Mouse (Mus musculus) spleen, adult 18-20 months (tissue): ENCODE measurements at regions not wholly inside any gene's neighbourhood (a gene's known extent, or its start where the extent isn't known, plus 50 kb on each side); places are given as distances from the start of the nearest gene placed in this dataset.

Experiments
- DNase-seq, 2 experiments: peaks; one replicate each; pipeline ENCODE4 v3.0.0; 2022; ENCODE audit warnings: mixed read lengths in 2 of 2

DNA sequence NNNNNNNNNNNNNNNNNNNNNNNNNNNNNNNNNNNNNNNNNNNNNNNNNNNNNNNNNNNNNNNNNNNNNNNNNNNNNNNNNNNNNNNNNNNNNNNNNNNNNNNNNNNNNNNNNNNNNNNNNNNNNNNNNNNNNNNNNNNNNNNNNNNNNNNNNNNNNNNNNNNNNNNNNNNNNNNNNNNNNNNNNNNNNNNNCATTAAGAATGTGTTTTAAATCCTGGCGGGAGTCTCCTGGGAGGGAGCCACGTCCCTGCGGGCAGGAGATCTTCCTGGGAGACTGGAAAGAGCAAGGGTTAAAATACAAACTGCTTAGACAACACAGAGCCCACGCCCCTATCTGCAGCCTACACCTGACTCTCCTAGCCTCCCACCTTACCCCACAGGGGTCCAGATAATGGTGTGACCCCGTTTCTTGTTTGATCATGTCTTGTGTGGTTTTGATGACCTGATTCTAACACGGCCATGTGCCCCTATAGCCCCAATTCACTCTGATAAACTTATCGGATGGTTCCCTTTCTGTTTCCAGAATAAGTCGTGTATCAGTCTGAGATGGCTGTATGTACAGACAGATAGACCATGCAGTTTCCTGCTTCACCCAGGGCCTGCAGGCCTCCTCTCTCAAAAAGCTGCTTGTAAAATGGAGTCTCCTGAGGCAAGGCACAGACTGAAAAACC is 160.8 kb downstream of the Rpl14 start:
- no peak for DNase-seq

DNA sequence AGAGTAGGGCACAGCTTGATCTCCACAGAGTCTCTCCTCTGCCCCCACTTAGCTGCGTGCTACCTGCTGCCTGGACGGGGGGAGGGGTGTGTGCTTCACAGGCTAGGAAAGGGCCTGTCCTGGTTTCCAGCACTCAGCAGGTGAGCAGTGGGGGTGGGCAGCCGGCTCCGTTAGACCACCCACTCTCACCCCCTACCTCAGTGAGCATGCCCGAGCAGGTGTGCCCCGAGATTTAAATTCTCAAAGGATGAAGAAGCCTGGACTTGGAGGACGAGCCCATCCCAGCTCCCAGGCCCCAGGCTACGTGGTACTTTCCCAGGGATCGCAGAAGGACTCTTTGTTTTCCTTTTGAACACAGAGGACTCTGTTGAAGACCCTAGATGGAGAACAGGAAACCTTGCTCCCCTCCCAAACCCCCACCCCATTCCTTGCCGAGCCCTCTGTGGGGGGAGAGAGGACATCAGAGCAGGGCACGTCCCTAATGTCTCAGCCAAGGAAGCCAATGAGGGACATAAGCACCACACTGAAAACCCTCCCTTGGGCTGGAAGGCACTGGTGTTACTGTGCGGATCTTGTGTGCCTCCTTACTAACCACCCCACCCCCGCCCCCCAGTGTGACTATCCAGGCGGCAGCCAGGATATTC is 161.5 kb downstream of the Rpl14 start:
- no peak for DNase-seq

DNA sequence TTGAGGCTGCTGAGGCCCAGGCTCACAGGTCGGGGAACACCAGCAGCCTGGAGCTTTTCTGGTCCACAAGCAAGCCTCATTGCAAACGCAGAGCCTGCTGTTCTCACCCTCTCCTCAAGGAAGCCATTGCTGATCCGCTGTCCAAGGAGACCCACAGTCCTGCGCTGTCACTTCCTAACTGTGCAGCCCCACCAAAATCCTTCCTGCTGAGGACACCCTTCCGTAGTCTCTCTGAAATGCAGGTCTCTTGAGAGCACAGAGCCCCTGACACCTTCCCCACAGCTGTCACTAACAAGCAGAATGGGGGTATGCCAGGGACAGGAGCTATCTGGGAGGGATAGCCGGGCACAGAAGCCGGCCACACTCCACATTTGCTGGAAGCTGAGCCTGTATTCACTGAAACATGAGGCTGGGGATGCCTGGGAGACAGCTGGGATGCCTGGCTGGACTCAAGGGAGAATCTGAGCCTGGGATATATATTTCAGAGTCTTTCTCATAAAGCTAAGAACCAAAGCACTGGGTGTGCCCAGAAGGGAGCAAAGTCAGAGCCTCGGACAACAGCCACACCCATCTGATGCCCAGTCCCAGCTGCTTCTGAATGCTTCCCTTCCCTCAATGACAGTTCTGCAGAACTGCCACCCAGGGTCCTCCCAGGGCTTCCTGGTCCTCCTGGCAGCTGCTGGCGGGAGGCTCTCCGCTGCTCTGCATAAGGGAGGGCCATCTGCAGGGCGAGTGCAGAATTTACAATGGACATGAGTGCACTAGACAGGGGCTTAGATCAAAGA is 162.6 kb downstream of the Rpl14 start:
- DNase-seq, result no peak

DNA sequence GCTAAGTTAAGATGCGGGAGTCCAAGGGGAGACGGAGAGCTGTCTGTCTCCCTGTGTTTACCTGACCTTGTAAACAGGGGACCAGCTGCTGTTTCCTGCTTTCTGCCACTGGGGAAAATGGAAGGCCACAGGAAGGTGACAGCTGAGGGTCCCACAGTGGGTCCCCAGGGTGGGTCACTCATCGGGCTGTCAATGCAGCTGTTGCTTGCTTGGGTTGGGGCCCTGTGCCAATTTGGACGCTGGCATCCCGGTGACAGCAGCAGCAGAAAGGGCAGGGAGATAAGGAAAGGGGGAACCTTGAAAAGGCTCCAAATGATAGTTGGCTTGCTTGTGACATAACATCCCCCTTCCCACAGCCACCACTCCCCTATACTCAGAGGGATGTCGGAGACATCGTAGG is 164.0 kb downstream of the Rpl14 start:
- DNase-seq, result no peak

DNA sequence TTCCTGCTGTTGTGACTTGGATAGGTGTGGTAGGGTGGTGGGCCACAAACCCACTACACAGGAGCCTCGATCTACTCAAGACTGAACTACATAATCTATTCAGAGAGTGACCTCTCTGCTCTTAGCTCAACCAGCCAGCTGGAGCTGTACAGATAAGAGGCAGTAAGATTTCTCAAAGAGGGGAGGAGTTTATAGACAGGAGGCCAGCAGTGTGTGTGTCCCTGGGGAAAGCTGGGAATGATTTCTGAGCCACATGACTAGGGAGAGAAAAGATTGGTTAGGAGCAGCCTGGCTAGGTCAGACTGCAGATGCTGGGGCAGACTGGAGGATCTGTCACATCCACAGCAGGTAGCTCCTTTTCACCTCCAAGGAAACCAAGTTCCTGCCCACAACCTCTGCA is 166.7 kb downstream of the Rpl14 start:
- DNase-seq, result no peak

DNA sequence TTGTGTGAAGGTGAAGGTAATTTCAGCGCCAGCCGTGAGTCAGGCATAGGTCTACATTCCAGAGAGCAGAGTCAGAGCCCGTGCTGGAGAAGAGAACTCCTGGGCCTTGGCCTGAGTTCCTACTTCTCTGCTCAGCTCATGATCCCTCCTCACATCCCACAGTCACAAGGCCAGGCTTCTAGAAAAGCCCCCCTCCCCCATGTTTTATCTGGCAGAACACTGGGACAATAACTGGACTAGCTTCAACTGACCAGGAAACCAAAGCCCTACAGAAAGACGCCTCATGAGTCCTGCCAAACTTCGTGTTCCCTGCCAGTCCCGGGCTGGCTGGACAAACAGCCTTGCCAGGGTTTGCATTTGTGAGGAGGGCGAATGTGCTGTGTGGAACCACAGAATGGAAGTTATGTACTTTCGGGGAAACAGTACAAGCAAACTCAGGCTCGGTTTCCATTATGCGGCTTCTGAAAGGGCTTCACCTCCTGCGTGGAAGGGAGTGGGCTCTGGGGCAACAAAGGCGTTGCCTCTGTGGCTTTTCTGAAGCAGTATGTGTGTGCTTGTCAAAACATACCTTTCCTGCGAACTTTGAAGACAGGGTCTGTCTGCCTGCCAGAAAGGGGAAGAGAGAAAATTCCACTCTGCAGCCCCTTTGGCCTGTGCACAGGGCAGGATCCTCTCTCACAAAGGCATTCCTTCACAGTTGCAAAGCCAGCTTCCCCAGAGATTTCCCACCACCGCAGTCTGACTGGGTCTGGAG is 168.1 kb downstream of the Rpl14 start:
- DNase-seq, result no peak

DNA sequence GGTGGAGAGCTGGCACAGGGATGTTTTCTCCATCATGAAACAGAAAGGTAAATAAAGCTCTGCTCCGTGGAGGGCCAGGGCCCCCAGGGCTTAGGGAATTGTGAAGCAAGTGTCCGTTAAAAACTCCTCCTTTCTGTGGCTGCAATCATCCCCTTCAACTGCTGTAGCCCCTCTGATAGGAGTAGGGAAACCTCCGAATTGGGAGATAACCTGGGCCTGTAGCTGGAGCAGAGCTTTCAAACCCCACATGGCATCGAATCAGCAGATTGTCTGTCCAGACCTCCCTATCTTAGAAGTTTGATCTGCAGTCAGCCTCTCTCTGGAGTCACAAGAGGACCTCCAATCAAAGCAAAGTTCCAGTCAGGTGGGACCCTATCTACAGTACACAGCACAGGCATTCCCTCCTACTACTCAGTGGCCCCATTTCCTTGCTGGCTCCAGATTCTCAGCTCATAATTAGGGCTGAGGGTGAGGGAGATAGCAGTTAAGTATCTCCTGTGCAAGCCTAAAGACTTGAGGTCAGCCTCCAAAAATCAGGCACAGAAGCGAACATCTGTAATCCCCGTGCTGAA is 168.8 kb downstream of the Rpl14 start:
- DNase-seq, result no peak

DNA sequence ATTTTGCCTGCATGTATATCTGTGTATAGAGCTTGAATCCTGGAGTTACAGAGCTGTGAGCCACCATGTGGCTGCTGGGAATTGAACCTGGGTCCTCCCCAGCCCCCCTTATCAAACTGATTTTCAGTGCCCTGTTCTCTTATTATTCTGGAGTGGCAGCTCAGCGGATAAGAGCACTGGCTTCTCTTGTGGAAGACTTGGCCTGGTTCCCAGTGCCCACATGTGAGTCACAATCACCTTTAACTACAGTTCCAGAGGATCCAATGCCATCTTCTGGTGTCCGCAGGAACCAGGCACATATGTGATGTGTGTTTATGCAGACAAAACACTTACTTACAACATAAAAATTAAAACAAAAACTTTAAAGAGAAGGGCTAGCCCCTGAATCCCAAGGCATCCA is 170.3 kb downstream of the Rpl14 start:
- DNase-seq, result no peak

DNA sequence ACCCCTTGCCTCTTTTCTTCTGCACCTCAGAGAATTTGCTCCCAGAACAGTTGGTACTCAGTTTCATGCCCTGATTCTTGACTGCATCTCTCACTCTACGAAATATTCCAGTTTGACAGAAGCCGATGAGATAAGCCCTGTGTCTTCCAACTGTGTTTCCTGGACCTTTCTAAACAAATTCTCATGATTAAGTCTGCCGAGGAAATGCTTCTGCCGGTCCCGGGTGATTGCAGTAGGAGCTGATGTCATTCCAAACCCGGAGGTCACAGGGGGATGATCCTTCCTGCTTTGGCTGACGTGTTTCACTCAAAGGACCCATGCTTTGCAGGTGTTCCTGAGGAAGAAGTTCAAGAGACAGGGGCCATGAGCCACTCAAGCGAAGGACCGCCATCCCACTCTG is 172.2 kb downstream of the Rpl14 start:
- DNase-seq, result no peak

DNA sequence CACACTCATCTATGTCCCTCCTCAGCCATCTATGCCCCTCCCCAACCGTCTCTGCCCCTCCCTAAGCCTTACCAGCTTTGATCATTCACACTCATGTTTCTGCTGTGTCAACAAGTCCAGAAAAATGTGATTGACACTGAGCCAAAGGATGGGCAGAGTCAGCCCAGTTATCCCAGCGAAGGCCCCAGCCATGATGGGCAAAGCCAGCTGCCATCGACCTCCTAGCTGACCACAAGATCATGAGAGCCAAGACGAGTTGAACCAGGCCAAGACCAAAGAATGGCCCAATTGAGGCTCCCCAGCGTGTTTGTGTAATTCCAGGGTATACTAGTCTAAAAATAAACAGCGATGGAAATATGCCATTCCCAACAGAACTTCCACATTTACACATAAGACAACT is 174.4 kb downstream of the Rpl14 start:
- DNase-seq, result no peak

DNA sequence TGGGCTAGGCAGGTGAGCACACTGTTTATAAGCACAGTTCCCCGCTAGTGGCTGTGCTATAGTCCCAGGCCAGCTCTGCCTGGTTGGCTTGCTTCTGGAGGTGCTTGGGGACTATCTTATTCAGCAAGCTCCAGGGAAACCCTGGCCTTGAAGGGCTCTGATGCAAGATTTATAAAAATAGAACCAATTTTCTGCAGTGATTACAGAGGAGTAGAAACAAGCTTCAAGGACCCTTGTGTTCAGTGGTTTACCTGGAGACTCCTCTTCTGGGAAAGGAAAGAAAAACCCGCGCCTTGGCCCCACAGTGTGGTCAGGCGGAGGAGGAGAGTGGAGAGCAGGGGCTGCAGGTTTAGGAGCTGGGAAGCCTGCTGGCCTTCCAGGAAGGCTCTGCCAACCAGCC is 178.2 kb upstream of the Ctnnb1 start:
- no peak for DNase-seq

DNA sequence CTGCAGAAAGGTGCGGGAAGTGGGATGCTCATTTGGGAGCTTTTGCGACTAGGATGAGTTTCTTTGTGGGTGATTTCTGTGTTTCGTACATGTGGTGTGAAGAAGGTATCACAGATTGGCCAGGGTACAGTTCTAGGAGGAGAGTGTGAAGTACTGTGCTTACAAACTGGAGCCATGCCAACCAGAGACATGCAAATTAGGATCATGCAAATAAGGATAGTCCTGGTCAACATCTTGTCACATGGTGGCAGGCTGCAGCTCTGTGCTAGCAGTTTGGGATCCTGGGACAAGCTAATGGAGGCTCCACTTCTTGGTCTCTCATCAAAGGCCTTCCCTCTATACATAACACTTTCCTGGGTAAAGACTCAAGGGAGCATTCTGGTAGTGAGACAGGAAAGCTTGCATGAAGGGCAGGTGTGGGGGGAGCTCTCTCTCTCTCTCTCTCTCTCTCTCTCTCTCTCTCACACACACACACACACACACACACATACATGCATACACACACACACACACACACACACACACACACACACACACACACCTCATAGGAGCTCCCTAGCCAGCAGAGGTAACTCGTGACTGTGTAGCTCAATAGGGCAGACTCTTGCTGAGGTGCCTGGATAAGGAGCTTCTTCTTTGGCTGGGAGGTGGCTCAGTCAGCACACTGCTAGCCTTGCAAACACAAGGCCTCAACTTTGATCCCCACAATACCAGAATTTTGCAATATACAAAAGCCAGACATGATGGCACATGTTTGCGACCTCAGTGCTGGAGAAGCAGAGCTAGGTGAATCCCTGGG is 177.1 kb upstream of the Ctnnb1 start:
- DNase-seq, result no peak

DNA sequence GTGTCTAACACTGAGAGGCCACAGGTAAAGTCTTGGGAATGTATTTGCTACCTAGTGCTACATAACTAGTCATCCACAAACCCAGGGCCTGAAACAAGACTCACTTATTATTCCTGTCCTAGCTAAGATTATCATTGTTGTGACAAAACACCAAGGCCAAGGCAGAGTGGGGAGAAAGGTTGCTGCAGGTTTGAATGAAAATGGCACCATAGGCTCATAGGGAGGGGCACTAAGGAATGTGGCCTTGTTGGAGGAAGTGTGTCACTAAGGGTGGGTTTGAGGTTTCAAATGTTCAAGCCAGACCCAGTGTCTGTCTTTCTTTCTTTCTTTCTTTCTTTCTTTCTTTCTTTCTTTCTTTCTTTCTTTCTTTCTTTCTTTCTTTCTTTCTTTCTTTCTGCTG is 174.9 kb upstream of the Ctnnb1 start:
- no peak for DNase-seq

DNA sequence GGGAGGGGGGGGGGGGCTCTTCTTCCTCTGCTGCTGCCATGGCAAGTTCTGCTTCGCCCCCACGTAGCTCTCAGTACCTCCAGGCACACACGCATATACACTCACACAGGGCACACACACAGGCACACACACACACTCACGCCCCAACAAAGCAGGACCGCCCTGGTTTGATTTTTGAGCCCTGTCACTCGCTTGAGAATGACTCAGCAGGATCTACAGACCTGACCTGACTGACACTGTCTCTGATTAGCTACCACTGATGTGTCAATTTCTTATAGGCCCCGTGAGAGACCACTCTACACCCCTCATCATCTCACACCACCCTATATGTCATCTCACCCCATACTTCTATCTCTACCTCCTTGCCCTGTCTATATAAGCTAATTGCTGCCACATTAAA is 173.5 kb upstream of the Ctnnb1 start:
- no peak for DNase-seq

DNA sequence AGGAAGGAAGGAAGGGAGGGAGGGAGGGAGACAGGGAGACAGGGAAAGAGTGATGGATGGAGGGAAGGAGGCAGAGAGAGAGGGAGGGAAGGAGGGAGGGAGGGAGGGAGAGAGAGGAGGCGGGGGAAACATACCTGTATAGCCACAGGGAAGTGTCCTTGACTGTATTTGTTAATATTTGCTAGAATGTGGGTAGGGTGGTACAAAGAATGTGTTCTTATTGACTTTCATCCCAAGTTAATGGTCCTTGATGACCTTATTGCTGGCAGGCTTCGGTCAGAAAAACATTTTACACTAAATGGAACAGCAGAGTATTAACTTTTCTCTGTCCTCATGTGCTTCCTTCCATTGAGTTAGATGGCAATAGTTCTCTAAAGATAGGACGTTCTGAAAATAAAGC is 171.0 kb upstream of the Ctnnb1 start:
- no peak for DNase-seq

DNA sequence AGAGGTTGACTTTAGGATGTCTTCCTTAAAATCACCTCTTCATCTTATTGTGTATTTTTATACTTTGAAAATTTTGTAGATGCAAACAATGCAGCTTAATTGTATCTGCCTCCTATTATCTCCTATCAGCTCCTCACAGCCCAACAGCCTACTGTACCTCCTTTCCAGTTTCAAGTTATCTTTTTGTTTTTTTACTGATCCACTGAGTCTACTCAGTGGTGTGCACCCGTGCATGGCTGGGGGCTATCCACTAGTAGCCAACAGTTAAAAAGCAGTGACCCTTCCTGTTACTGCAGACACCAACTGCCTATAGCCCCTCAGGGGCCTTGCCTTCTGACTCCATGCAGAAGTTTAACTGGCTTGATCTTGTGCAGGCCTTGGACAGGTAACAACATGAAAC is 170.4 kb upstream of the Ctnnb1 start:
- no peak for DNase-seq

DNA sequence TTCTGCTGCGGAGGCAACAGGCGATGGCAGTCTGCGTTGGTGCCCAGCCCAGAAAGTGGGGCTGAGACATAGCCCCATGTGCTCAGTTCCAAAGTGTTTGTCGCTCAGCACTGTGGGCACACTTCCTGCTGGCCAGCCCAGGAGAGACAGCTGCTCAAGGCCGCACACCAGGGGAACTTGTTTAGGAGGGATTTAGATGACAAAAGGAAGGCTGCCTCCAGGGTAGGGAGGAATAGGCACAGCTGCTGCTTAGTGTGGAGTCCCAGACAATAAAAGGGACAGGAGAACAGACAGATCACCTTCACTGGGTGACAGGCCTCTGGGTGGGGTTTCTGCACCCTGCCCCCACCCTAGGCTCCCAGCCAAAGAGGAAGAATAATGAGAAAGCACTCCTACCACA is 169.2 kb upstream of the Ctnnb1 start:
- DNase-seq, result no peak

DNA sequence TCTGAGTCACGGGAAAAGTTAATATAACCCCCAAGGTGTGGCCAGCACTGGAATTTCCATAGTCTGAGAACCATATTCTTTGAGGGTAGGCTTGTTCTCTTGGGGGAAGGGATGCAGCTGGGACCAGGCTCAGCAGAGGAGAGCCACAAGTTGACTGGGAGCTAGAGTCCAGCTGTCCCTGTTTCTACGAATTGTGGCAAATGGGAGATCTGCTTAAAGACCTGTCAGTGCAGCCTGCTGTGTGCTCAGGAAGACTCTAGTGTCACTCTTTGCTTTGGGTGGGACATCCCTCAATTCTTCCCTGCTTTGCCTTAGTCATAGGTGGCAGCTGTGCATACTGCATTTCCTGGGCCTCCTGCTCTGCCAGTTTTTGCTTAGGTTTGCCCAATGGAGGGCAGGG is 165.2 kb upstream of the Ctnnb1 start:
- DNase-seq, result no peak

DNA sequence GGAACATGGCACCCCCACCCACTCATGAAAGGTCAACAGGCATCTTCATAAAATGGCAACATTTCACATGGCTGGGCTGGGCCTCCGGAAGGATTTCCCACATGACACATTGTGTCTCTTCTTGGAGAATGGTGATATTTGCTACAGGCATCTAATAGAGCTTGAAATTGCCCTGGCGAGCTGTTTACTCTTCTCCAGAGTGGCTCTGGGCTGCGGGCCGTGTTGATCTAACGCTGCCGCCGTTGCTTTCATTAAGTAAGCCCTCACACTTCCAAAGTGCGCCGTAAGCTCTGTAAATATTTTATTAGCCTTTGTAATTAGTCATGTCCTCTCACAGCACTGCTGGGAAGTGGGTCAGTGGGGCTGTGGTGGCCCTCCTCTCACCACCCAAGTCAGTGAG is 164.4 kb upstream of the Ctnnb1 start:
- no peak for DNase-seq

DNA sequence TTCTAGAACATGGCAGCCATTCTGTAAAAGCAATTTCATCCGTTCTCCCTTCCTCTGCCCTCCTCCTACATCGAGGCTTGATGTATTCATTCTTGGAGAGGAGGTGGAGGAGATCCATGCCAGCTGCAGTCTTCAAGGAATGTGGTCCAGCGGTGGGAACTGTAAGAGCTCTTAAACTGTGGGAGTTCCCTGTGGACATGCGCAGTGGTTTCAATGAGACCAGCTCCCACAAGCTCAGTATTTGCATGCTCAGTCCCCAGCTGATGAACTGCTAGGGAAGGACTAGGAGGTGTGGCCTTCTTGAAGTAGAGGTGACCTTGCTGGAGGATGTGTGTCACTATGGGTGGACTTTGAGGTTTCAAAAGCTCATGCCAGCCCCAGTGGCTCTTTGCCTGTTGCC is 163.7 kb upstream of the Ctnnb1 start:
- DNase-seq, result no peak

DNA sequence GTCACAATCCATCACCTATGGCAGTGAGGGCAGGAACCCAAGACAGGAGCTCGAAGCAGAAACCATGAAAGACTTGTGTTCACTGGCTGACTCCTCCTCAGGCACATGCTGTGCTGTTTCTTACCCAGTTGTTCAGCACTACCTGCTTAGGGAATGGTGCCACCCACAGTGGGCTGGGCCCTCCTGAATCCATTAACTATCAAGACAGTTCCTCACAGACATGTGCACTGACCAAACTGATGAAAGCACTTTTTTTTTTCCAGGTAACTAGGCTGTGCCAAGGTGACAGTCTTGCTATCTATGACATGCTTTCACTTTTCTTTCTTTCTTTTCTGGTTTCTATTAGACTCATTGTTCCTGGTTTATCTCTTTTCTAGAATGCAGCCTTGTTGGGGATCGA is 162.1 kb upstream of the Ctnnb1 start:
- DNase-seq, result no peak

DNA sequence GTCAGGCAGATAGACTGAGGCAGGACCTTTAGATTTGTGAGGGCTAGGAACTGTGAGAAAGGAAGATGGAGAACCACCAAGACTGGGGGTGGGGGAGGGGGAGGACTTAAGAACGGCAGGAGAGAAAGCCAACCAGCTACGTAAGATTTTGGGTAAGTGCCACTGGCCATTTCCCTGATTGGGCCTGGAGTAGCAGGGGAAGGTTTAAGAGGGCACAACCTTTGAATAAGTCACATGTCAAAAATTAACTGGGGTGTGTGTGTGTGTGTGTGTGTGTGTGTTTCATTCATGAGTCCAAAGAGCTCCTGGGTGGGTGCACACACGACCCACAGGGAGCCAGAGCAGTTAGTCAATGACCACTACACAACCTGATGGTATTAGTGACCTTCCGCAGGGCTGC is 161.6 kb upstream of the Ctnnb1 start:
- no peak for DNase-seq
